ENCODE assay signal across 8 mouse cellular contexts in the genomic region with DNA sequence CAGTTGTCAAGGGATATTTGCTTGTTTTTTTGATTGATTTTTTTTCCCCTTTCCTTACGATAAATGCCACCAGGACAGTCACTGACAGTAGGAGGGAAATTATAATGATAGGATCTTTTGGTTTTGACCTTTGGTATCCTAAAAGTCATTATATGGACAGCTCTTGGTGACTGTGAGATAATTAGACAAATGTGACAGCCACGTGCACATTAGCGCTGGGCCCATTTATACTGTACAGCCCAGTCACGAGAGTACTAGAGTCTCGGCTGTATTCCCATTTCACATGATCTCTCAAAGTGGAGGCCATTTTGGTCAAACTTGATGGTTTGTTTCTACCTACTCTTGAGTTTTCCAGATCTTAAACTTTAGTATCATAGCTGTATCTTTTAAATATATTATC. TPM values are rescaled to one million over a fixed set of nuclear protein-coding genes. Genes with fewer than 3 reads are reported as not detected.
DNase-seq lines count a peak whose midpoint lies in the region; ATAC-seq lines count a peak whose summit lies in the region.

No protein-coding gene starts in this region.

- WGBS in lung, embryonic 16.5 days = 58% methylated on average over 5 of the region's 5 CpGs
- 63% methylated on average over 5 of the region's 5 CpGs for WGBS in forebrain, embryonic 11.5 days
- 28% methylated on average over 5 of the region's 5 CpGs for WGBS in limb, embryonic 11.5 days
- WGBS in neural tube, embryonic 14.5 days = 45% methylated on average over 5 of the region's 5 CpGs

- H3K4me1 ChIP-seq in lung, embryonic 16.5 days (replicated peaks; ENCODE audit: control insufficient read depth, insufficient read depth, low read length) = peaks cover 21% of the 10 kb centered on the region
- peaks cover 11% of the 10 kb centered on the region for H3K4me1 ChIP-seq in forebrain, embryonic 11.5 days (replicated peaks; ENCODE audit: control insufficient read depth, insufficient read depth, low read length)
- peaks cover 26% of the 10 kb centered on the region for H3K4me1 ChIP-seq in limb, embryonic 11.5 days (ENCODE audit: control insufficient read depth, insufficient read depth, low read length)
- H3K4me1 ChIP-seq in neural tube, embryonic 14.5 days (ENCODE audit: control insufficient read depth, insufficient read depth, low read length) = peaks cover 4% of the 10 kb centered on the region; the same call in 1 of the 2 replicates

- H3K27me3 ChIP-seq in lung, embryonic 16.5 days (ENCODE audit: control insufficient read depth, insufficient read depth, low read depth, low read length) = no peaks in the 10 kb centered on the region
- H3K27me3 ChIP-seq in forebrain, embryonic 11.5 days (ENCODE audit: control insufficient read depth, insufficient read depth, low read length) = no peaks in the 10 kb centered on the region
- no peaks in the 10 kb centered on the region for H3K27me3 ChIP-seq in limb, embryonic 11.5 days (ENCODE audit: control insufficient read depth, insufficient read depth, low read length)
- H3K27me3 ChIP-seq in neural tube, embryonic 14.5 days (ENCODE audit: control insufficient read depth, insufficient read depth, low read length) = no peaks in the 10 kb centered on the region

- peak overlapping the region; percentile 80 for H3K4me3 ChIP-seq in lung, embryonic 16.5 days (ENCODE audit: low read length)
- peak overlapping the region; percentile 75 for H3K4me3 ChIP-seq in forebrain, embryonic 11.5 days (ENCODE audit: low read depth, low read length)
- peak overlapping the region; percentile 59 for H3K4me3 ChIP-seq in limb, embryonic 11.5 days (ENCODE audit: low read depth, low read length)
- peak overlapping the region; percentile 72; the same call in 1 of the 2 replicates for H3K4me3 ChIP-seq in neural tube, embryonic 14.5 days (ENCODE audit: low read depth, low read length)

- no peak for ATAC-seq in lung, embryonic 16.5 days (ENCODE audit: low read depth)
- ATAC-seq in forebrain, embryonic 11.5 days (replicated peaks; ENCODE audit: low FRiP score) = no peak
- ATAC-seq in limb, embryonic 11.5 days (ENCODE audit: insufficient number of reproducible peaks, low FRiP score, low TSS enrichment, low read depth) = no peak
- no peak for ATAC-seq in neural tube, embryonic 14.5 days (ENCODE audit: low read depth)
- ATAC-seq in CD4-positive, CD25-positive, alpha-beta regulatory T cell, adult 4 months = no peak

- no peaks in the 10 kb centered on the region for H3K9me3 ChIP-seq in lung, embryonic 16.5 days (ENCODE audit: control insufficient read depth, low read length)
- H3K9me3 ChIP-seq in forebrain, embryonic 11.5 days (ENCODE audit: control insufficient read depth, low read length) = no peaks in the 10 kb centered on the region
- no peaks in the 10 kb centered on the region for H3K9me3 ChIP-seq in limb, embryonic 11.5 days (ENCODE audit: control insufficient read depth, low read length)
- H3K9me3 ChIP-seq in neural tube, embryonic 14.5 days (ENCODE audit: control insufficient read depth, low read length) = no peaks in the 10 kb centered on the region

- H3K9ac ChIP-seq in lung, embryonic 16.5 days (ENCODE audit: low read length) = peak overlapping the region; percentile 99
- H3K9ac ChIP-seq in forebrain, embryonic 11.5 days (ENCODE audit: low read length) = peak overlapping the region; percentile 95; the same call in 1 of the 2 replicates
- no peak overlapping the region; the same call in 1 of the 2 replicates for H3K9ac ChIP-seq in limb, embryonic 11.5 days (ENCODE audit: low read length)
- no peak overlapping the region for H3K9ac ChIP-seq in neural tube, embryonic 14.5 days (replicated peaks; ENCODE audit: low read depth, low read length)

- no peak for DNase-seq in lung, postnatal 25 days (ENCODE audit: low spot score)
- DNase-seq in forebrain, embryonic 11.5 days (ENCODE audit: low spot score) = no peak
- DNase-seq in limb, embryonic 11.5 days (ENCODE audit: low spot score) = no peak
- no peak for DNase-seq in thymus, postnatal 0 days (ENCODE audit: low spot score)
- no peak for DNase-seq in urinary bladder, adult 2 months (ENCODE audit: low spot score)

- H3K4me2 ChIP-seq in lung, embryonic 16.5 days (ENCODE audit: low read depth, low read length) = peak overlapping the region; percentile 93
- peak overlapping the region; percentile 93 for H3K4me2 ChIP-seq in forebrain, embryonic 11.5 days (ENCODE audit: low read depth, low read length, severe bottlenecking)
- peak overlapping the region; percentile 88 for H3K4me2 ChIP-seq in limb, embryonic 11.5 days (ENCODE audit: low read depth, severe bottlenecking)
- H3K4me2 ChIP-seq in neural tube, embryonic 14.5 days (ENCODE audit: low read depth, low read length) = peak overlapping the region; percentile 91

- no peaks in the 10 kb centered on the region for H3K36me3 ChIP-seq in lung, embryonic 16.5 days (ENCODE audit: control insufficient read depth, insufficient read depth, low read length)
- H3K36me3 ChIP-seq in forebrain, embryonic 11.5 days (ENCODE audit: control insufficient read depth, insufficient read depth, low read length) = no peaks in the 10 kb centered on the region
- no peaks in the 10 kb centered on the region; the same call in 1 of the 2 replicates for H3K36me3 ChIP-seq in limb, embryonic 11.5 days (ENCODE audit: control insufficient read depth, insufficient read depth, low read length)
- no peaks in the 10 kb centered on the region for H3K36me3 ChIP-seq in neural tube, embryonic 14.5 days (ENCODE audit: control insufficient read depth, insufficient read depth, low read length)

- no peak overlapping the region for H3K27ac ChIP-seq in lung, embryonic 16.5 days (ENCODE audit: low read length)
- H3K27ac ChIP-seq in forebrain, embryonic 11.5 days (ENCODE audit: low read depth, low read length) = no peak overlapping the region; the same call in 1 of the 2 replicates
- H3K27ac ChIP-seq in limb, embryonic 11.5 days (replicated peaks; ENCODE audit: low read depth, low read length) = peak overlapping the region; percentile 99; the same call in 1 of the 2 replicates
- no peak overlapping the region for H3K27ac ChIP-seq in neural tube, embryonic 14.5 days (ENCODE audit: low read depth, low read length)

RNA-seq across cellular contexts. Expression of a gene that starts 1.4 kb away (rescaled TPM):
- 29.9 and 32.2 TPM in 2 replicates for polyA plus RNA-seq in lung, embryonic 16.5 days (2015; fragmentation: Nextera tagmentation; extraction: Ambion mirVana)
- polyA plus RNA-seq in forebrain, embryonic 11.5 days (2014; fragmentation: Nextera tagmentation; extraction: Ambion mirVana) = 42.1 TPM in 2 replicates
- polyA plus RNA-seq in limb, embryonic 11.5 days (2014; fragmentation: Nextera tagmentation; extraction: Ambion mirVana) = 79.2 and 92.1 TPM in 2 replicates
- polyA plus RNA-seq in neural tube, embryonic 14.5 days (2014; fragmentation: Nextera tagmentation; extraction: Ambion mirVana) = 56.7 and 58.6 TPM in 2 replicates
- polyA plus RNA-seq in thymus, postnatal 0 days (2015; fragmentation: Nextera tagmentation; extraction: Ambion mirVana) = 15.0 and 16.8 TPM in 2 replicates
- 10 to 100 TPM; 10.1 to 12.2 TPM for polyA plus RNA-seq in CD4-positive, CD25-positive, alpha-beta regulatory T cell, adult 4 months (2017; shearing (Covaris generic))
- polyA plus RNA-seq in urinary bladder, adult 2 months (2012; rRNA removed) = 29.1 and 29.2 TPM in 2 replicates

Comparison
In these comparisons a context has a peak if more than half of its experiments do, and no peak if none do; other contexts are left out.
1. H3K9ac ChIP-seq: peak in lung, embryonic 16.5 days (single experiment) and forebrain, embryonic 11.5 days (single experiment); none in limb, embryonic 11.5 days (single experiment) and neural tube, embryonic 14.5 days (single experiment).
2. Peak in every context shown above with its lines, with median percentiles within 50 percentile points of each other: H3K4me2 ChIP-seq and H3K4me3 ChIP-seq.